Mouse (Mus musculus): Measurements from ENCODE around the gene Snd1. TPM values are rescaled to one million over a fixed set of nuclear protein-coding genes. Genes with fewer than 3 reads are reported as not detected.

Snd1 gene
- polyA plus RNA-seq, 1 experiment from 2014 or later: 128 TPM

DNA sequence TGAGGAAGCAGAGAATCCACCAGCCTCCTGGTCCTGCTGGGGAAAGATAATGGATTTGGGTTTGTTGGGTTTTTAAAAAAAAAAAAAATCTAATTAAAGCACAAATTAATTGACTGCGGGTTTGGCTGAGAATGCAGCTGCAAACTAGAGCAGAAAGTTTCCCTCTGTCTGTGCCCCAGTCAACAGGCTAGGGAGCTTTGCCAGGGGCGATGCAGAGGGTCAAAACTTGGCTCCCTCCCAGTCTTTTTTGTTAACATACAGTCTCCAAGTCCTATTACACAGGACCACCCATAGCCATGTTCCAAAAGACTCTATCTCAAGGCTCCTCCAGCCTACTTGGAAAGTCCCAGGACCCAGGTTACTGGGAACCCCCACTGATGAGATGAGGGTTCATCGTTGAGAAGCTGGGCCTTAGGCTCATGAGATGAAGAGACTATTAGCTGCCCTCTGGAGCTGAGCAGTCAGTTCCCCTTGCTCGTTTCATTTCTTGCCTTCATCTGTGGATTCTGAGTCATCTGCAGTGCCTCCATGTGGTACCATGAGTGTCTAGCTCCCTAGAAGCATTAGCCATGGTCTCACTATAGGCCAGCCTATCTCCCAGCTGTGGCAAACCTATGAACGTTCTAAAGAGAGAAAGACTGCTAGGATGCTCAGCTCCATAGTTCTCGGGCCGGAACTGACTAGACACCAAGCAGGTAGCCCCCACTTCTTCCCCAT is 411.9 kb downstream of the Snd1 start:
- 78% methylated on average over 7 of the region's 7 CpGs for WGBS
- Histone ChIP-seq H3K36me3 (ENCODE audit: control insufficient read depth, insufficient read depth, low read length) (peaks cover 21% of the 10 kb centered on the region), H3K27ac (ENCODE audit: low read length) (no peak overlapping the region), H3K9me3 (ENCODE audit: control insufficient read depth, low read length) (no peaks in the 10 kb centered on the region), H3K4me1 (replicated peaks; ENCODE audit: control insufficient read depth, insufficient read depth, low read length) (peaks cover 6% of the 10 kb centered on the region; the same call in 1 of the 2 replicates), H3K4me2 (ENCODE audit: low read depth, low read length) (no peak overlapping the region), H3K9ac (ENCODE audit: low read length) (no peak overlapping the region), H3K4me3 (ENCODE audit: low read length) (no peak overlapping the region), H3K27me3 (ENCODE audit: control insufficient read depth, insufficient read depth, low read depth, low read length) (no peaks in the 10 kb centered on the region)
- ATAC-seq (ENCODE audit: low read depth): no peak

DNA sequence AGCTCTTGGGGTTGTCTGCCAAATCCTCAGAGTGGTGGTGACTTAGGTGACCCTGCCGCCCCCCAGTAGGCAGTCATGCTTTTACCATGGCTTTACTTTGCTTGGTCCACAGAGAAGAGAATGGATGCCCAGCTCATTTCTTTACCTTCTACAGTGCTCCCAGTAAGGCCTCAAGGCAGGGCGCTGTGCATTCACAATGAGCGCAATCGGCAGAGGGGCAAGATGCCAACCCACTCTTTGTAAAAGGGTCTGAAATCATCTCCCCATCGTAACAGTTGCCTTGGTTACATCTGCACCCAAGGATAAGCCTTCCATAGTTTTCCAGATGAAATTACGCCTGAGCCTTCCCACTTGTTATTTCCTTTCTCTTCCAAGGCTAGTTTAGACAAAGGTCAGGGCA is 415.5 kb downstream of the Snd1 start:
- 82% methylated on average over 6 of the region's 6 CpGs for WGBS
- Histone ChIP-seq H3K27me3 (ENCODE audit: control insufficient read depth, insufficient read depth, low read depth, low read length) (no peaks in the 10 kb centered on the region), H3K27ac (ENCODE audit: low read length) (no peak overlapping the region), H3K9ac (ENCODE audit: low read length) (no peak overlapping the region), H3K36me3 (ENCODE audit: control insufficient read depth, insufficient read depth, low read length) (peaks cover 14% of the 10 kb centered on the region), H3K4me1 (replicated peaks; ENCODE audit: control insufficient read depth, insufficient read depth, low read length) (peaks cover 7% of the 10 kb centered on the region; the same call in 1 of the 2 replicates), H3K4me3 (ENCODE audit: low read length) (no peak overlapping the region), H3K4me2 (ENCODE audit: low read depth, low read length) (no peak overlapping the region), H3K9me3 (ENCODE audit: control insufficient read depth, low read length) (no peaks in the 10 kb centered on the region)
- ATAC-seq (ENCODE audit: low read depth): no peak

DNA sequence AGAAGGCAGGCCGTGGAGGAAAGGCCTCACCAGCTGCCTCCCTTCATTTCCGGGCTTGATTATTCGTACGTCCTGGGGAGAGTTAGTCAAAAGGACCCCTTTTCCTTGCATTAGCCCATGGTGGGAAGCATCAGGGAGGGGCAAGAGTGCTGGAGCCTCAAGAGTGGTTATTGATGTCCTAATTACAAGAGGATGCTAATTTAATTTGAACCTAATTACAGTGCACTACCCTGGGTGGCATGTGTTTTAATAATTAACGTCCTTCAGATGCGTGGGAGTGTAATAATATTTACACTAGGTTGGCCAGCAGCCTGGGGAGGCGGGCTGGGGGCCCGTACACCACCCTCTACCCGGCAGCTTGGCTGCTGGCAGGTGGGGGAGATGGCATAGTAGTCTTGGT is 416.5 kb downstream of the Snd1 start:
- H3K27me3 ChIP-seq (ENCODE audit: control insufficient read depth, insufficient read depth, low read depth, low read length): no peaks in the 10 kb centered on the region
- peaks cover 10% of the 10 kb centered on the region for H3K36me3 ChIP-seq (ENCODE audit: control insufficient read depth, insufficient read depth, low read length)
- no peak overlapping the region for H3K27ac ChIP-seq (ENCODE audit: low read length)
- H3K4me1 ChIP-seq (replicated peaks; ENCODE audit: control insufficient read depth, insufficient read depth, low read length): peaks cover 7% of the 10 kb centered on the region; the same call in 1 of the 2 replicates
- no peaks in the 10 kb centered on the region for H3K9me3 ChIP-seq (ENCODE audit: control insufficient read depth, low read length)
- WGBS: 36% methylated on average over 9 of the region's 9 CpGs
- no peak overlapping the region for H3K4me2 ChIP-seq (ENCODE audit: low read depth, low read length)
- H3K4me3 ChIP-seq (ENCODE audit: low read length): no peak overlapping the region
- H3K9ac ChIP-seq (ENCODE audit: low read length): no peak overlapping the region
- peak; percentile 46 for ATAC-seq (ENCODE audit: low read depth)

DNA sequence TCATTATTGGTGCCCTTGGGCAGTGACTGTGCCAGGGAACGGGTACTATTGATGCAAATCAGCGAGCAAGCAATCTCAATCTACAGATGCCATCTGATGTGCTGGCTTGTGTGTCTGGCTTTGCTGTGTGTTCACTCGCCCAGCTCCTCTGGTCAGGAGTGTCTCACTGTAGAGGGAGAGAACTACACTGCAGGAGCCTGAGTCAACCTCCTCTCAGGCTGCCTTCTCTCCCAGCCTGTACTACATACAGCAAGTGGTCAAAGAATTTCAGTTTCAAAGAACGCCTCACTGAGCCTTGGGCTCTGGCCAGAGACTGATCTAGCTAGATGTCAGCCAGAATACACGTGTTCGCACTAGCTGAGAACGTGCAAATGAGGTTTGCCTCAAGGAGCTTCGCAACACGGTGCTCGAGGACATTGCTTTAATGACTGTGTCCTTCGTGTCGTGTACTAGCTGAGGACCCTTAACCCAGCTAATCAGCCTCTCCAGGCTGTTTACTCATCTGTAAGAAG is 420.1 kb downstream of the Snd1 start:
- ATAC-seq (ENCODE audit: low read depth): no peak
- peaks cover 7% of the 10 kb centered on the region; the same call in 1 of the 2 replicates for H3K4me1 ChIP-seq (replicated peaks; ENCODE audit: control insufficient read depth, insufficient read depth, low read length)
- no peaks in the 10 kb centered on the region for H3K9me3 ChIP-seq (ENCODE audit: control insufficient read depth, low read length)
- WGBS: 56% methylated on average over 12 of the region's 12 CpGs
- no peaks in the 10 kb centered on the region for H3K27me3 ChIP-seq (ENCODE audit: control insufficient read depth, insufficient read depth, low read depth, low read length)
- H3K36me3 ChIP-seq (ENCODE audit: control insufficient read depth, insufficient read depth, low read length): no peaks in the 10 kb centered on the region
- H3K4me2 ChIP-seq (ENCODE audit: low read depth, low read length): no peak overlapping the region
- H3K27ac ChIP-seq (ENCODE audit: low read length): no peak overlapping the region
- no peak overlapping the region for H3K9ac ChIP-seq (ENCODE audit: low read length)
- no peak overlapping the region for H3K4me3 ChIP-seq (ENCODE audit: low read length)

DNA sequence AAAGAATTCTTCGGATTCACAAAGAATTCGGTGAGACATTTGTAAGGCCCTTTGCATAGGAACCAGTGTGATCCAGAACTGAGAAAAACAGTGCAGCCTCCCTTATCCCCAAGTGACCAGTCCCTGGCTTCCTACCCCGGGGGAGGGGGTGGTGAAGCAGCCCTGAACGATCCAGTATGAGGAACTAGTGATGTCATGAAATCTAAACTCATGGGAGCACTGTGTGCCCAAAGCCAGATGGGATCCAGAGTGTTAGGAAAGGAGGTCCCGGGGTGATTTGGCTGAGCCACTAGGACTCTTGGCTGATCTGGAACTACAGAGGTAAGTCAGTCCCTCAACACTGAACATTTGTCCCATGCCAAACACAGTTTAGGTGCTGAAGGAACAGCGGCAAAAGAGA is 420.8 kb downstream of the Snd1 start:
- Histone ChIP-seq H3K4me1 (replicated peaks; ENCODE audit: control insufficient read depth, insufficient read depth, low read length) (peaks cover 7% of the 10 kb centered on the region; the same call in 1 of the 2 replicates), H3K9me3 (ENCODE audit: control insufficient read depth, low read length) (no peaks in the 10 kb centered on the region), H3K27me3 (ENCODE audit: control insufficient read depth, insufficient read depth, low read depth, low read length) (no peaks in the 10 kb centered on the region), H3K4me2 (ENCODE audit: low read depth, low read length) (no peak overlapping the region), H3K36me3 (ENCODE audit: control insufficient read depth, insufficient read depth, low read length) (no peaks in the 10 kb centered on the region), H3K4me3 (ENCODE audit: low read length) (no peak overlapping the region), H3K9ac (ENCODE audit: low read length) (no peak overlapping the region), H3K27ac (ENCODE audit: low read length) (no peak overlapping the region)
- ATAC-seq (ENCODE audit: low read depth): no peak
- 79% methylated on average over 6 of the region's 6 CpGs for WGBS

DNA sequence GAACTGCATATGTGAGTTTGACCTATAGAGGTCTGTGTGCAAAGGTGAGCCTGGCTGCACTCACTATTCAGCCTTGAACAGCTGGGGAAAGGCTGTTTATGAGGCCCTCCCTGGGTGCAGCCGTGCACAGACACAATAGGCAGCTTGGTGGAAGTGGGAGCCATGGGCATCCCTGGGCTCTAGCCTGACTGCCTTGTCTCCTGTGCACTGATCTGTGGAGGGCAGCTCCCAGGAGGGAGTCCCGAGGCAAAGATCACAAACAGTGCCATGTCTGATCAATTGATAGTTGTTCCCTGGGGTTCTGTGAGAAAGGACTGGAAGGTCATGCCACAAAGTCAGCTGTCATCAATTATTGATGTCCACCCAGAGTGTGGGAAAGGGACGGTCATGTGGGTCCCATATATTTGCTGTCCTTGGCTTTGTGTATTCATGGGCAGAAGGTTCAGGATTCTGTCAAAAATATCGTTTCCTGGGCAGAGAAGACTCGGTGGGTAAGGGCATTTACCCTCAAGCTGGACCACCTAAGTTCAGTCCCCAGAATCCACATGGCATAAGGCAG is 421.9 kb downstream of the Snd1 start:
- no peak overlapping the region for H3K4me3 ChIP-seq (ENCODE audit: low read length)
- H3K27me3 ChIP-seq (ENCODE audit: control insufficient read depth, insufficient read depth, low read depth, low read length): no peaks in the 10 kb centered on the region
- 46% methylated on average over 5 of the region's 5 CpGs for WGBS
- no peak overlapping the region for H3K4me2 ChIP-seq (ENCODE audit: low read depth, low read length)
- no peaks in the 10 kb centered on the region for H3K9me3 ChIP-seq (ENCODE audit: control insufficient read depth, low read length)
- ATAC-seq (ENCODE audit: low read depth): no peak
- no peak overlapping the region for H3K27ac ChIP-seq (ENCODE audit: low read length)
- H3K9ac ChIP-seq (ENCODE audit: low read length): no peak overlapping the region
- peaks cover 1% of the 10 kb centered on the region; the same call in 1 of the 2 replicates for H3K4me1 ChIP-seq (replicated peaks; ENCODE audit: control insufficient read depth, insufficient read depth, low read length)
- no peaks in the 10 kb centered on the region for H3K36me3 ChIP-seq (ENCODE audit: control insufficient read depth, insufficient read depth, low read length)

DNA sequence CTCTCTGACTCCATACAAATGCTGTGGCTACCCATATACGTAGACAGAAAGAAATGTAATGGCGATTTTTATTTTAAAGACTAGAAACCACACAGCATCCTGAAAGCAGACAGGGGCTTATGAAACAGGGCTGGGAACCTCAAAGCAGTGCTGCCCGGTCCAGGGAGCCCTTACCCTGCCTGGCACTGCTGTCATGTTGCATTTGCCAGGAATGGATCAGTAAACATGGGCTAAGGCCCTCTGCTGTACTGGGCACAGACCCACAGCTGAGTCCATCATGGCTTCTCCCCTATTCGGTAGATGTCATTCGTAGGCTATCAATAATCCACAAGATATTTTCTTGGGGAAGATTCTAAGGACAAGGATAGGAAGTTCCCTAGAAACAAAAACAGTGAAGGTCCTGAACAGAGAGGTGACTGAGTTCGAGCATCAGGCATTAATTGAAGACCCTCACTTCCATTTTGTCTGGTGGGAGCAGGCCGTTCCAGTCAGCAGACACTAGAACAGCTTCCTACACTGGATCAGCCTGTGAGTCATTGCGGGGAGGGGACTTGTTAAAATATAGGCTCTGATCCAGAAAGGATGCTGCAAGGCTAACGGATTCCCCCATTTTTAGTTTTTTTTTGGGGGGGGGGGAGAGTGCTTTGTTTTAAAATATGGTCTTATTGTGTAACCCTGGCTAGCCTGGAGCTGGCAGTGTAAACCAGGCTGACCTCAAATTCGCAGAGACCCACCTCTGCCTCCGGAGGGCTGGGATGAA is 422.6 kb downstream of the Snd1 start:
- Histone ChIP-seq H3K36me3 (ENCODE audit: control insufficient read depth, insufficient read depth, low read length) (no peaks in the 10 kb centered on the region), H3K4me3 (ENCODE audit: low read length) (no peak overlapping the region), H3K9ac (ENCODE audit: low read length) (no peak overlapping the region), H3K27ac (ENCODE audit: low read length) (no peak overlapping the region), H3K4me1 (replicated peaks; ENCODE audit: control insufficient read depth, insufficient read depth, low read length) (no peaks in the 10 kb centered on the region), H3K27me3 (ENCODE audit: control insufficient read depth, insufficient read depth, low read depth, low read length) (no peaks in the 10 kb centered on the region), H3K9me3 (ENCODE audit: control insufficient read depth, low read length) (no peaks in the 10 kb centered on the region), H3K4me2 (ENCODE audit: low read depth, low read length) (no peak overlapping the region)
- ATAC-seq (ENCODE audit: low read depth): no peak
- 56% methylated on average over 11 of the region's 11 CpGs for WGBS

DNA sequence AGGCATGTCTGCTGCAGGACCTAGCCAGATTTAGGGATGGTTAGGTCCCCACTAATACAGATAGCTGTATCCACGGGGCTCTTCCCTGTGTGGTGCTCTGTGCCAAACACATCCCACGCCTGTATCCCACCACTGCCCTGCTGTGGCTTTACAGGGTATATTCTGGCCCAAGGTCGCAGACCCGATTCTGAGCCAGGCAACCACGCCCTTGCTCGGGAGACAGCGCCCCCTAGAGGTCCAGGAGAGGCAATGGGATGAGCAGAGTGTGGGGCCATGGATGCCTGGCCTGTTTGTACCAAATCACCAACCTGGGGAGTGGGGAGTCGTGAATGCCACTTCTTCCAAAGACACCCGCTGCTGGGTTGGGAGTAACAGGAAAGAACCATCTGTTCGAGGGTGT is 423.9 kb downstream of the Snd1 start:
- no peaks in the 10 kb centered on the region for H3K27me3 ChIP-seq (ENCODE audit: control insufficient read depth, insufficient read depth, low read depth, low read length)
- H3K9ac ChIP-seq (ENCODE audit: low read length): no peak overlapping the region
- no peaks in the 10 kb centered on the region for H3K36me3 ChIP-seq (ENCODE audit: control insufficient read depth, insufficient read depth, low read length)
- H3K27ac ChIP-seq (ENCODE audit: low read length): no peak overlapping the region
- H3K9me3 ChIP-seq (ENCODE audit: control insufficient read depth, low read length): no peaks in the 10 kb centered on the region
- H3K4me3 ChIP-seq (ENCODE audit: low read length): no peak overlapping the region
- no peaks in the 10 kb centered on the region for H3K4me1 ChIP-seq (replicated peaks; ENCODE audit: control insufficient read depth, insufficient read depth, low read length)
- no peak overlapping the region for H3K4me2 ChIP-seq (ENCODE audit: low read depth, low read length)
- WGBS: 18% methylated on average over 10 of the region's 10 CpGs
- ATAC-seq (ENCODE audit: low read depth): no peak

DNA sequence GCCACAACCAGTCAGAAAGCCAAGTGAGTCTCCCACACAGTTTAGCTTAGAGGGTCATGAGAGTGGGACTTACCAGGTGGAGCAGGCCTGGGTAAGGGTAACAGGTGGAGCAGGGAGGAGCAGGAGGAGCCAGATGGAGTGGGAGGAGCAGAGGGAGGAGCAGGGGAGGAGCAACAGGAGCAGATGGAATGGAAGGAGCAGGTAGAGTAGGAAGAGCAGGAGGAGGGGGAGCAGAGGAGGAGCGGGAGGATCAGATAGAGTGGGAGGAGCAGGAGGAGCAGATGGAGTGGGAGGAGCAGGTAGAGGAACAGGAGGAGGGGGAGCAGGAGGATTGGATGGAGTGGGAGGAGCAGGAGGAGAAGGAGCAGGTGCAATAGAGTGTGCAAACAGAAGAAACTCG is 427.6 kb downstream of the Snd1 start:
- ATAC-seq (ENCODE audit: low read depth): no peak
- Histone ChIP-seq H3K4me2 (ENCODE audit: low read depth, low read length) (no peak overlapping the region), H3K27me3 (ENCODE audit: control insufficient read depth, insufficient read depth, low read depth, low read length) (no peaks in the 10 kb centered on the region), H3K4me1 (replicated peaks; ENCODE audit: control insufficient read depth, insufficient read depth, low read length) (no peaks in the 10 kb centered on the region), H3K36me3 (ENCODE audit: control insufficient read depth, insufficient read depth, low read length) (no peaks in the 10 kb centered on the region), H3K9me3 (ENCODE audit: control insufficient read depth, low read length) (no peaks in the 10 kb centered on the region), H3K4me3 (ENCODE audit: low read length) (no peak overlapping the region), H3K27ac (ENCODE audit: low read length) (no peak overlapping the region), H3K9ac (ENCODE audit: low read length) (no peak overlapping the region)
- 34% methylated on average over 2 of the region's 2 CpGs for WGBS
